Mouse (Mus musculus) central nervous system, embryonic 18 days (tissue): ENCODE measurements around the gene Platr17. TPM values are rescaled to one million over a fixed set of nuclear protein-coding genes. Genes with fewer than 3 reads are reported as not detected.

ENCODE experiments used
- polyA plus RNA-seq: library from polyadenylated mRNA; depleted of rRNA; stranded (reverse); fragments of >200 nt; gene quantifications from 2 replicates; pipeline ENCODE4 v1.2.3, GENCODE M21; 2012; rRNA removed

The Platr17 gene
- polyA plus RNA-seq: 0.21 and 0.24 TPM in 2 replicates

GRCm38 (mm10) chr17:33904835-33905234, at the start of gene Platr17:
Gene Platr17, plus strand, starts transcription at chr17:33905135.

DNA sequence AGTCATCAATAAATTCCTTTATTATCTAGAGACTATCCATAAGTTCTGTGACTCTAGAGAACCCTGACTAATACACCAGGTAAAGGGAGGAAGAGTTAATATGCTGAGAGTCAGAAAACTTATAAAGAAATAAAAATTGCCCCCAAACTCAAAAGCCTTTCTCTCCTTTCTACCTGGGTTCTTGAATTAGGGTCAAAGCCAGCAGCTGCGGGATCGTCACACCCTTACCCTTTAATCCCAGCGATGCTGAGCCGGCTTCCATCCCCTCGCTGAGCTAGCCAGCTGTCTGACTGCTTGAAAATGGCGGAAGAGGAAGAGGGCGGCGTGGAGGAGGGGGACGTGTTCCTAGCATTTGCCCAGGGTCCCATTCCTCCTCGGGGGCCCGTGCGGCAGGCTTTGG, 31.4 kb upstream of the Platr17 start, which contains the start of gene Gm7029:
Gm7029 (plus strand) TSS at position 301 of the 400 bp plus-strand sequence.

DNA sequence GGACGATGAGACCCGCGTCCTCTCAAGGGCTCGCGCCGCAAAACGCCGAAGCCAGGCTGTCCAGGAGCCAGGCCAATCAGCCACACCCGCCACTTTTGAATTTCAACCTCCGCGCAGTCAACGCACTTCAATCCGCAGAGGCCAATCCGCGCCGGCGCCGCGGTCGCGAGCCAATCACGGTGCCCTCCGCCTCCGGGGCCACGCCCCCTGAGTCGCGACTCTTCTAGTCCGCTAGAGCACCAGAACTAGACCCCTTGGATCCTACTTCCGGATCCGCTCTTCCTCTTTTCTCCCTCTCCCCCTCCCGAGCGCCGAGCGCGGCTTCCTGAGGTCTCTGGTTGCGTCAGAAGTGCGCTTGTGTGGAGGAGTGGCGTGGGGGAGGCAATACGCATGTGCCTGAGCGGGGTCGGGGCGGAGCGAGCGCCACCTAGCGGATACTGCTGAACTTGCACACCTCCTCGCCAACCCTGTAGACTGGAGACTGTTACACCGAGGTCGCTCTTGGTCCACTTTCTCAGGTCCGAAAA, 14.3 kb upstream of the Platr17 start, which contains the start of gene Kifc1:
Kifc1 (minus strand) TSS at position 129 of the 527 bp plus-strand sequence.

GRCm38 (mm10) chr17:33909077-33909868, 4.3 kb downstream of the Platr17 start, which contains the start of gene Daxx:
Gene Daxx, plus strand, starts transcription at chr17:33909414.

DNA sequence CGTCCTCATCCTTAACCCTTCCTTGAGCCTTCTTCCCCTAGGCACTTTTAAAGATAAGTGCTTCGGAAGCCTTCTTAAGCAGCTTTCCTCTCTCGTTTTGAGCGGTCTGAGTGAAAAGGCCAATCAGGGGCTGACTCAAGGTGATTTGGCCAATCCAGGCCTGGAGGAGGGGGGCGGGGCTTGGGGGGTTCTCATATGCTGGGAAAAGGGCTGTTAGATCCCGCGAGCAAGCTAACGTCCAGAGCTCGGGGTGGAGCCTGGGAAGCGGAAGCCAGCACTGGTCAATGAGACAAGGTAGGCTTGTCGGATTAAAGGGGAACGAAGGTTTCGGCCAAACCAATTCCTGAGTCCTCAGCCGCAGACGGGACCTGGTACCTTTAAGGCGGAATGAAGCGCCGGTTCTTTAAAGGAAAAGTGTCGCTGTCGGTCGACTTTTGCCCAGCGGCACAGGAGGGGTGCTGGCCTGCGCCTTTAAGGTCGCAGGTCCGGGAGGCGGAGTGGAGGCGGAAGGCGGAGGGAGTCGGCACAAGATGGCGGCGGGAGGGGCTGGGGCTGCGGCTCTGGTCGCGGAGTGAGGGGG, 10.8 kb downstream of the Platr17 start, which contains the start of the genes Tapbp and Zbtb22:
Tapbp (plus strand) TSS at position 229 of the 580 bp plus-strand sequence.
Zbtb22 (plus strand) TSS at position 234 of the 580 bp plus-strand sequence.

DNA sequence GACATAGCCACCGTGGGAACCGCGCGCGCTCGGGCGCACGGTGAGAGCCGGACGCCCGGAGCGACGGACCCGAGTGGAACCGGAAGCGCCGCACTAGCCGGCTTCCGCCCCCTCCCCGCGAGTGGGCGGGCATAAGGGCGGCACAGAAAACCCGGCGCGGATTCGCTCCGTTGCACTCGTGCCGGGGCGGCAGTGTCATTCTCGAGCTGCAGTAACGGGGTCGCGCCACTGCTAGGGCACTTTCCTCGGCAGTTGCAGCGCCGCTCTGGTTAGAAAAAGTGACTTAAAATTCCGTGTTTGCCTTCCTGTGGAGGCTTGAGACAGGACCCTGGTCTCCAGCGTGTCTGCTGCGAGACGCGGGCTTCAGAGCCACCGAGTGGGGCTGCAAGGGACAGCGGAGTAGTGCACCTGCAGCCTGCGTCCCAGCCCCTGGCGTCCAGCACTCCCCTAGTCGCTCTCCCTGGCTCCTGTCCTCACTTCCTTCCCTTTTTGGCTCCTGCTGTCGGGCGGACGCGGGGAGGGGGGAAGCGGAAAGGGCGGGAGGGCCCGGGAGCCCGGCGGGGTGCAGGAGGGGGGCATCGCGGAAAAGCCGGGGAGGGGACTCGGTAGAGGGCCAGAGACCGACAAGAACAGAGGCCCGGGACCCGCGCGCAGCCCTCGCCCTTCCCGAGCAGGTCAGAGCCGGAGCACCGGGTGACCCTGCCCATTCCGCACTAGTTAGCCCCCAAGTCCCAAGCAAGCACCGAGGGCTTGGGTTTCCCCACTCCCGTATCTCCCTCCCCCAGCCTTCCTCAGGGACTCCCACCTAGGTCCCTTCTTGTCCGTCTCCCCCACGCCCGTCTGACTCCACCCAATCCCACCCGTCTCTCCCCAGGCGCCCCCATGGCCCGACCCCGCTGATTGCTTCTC, 24.7 kb downstream of the Platr17 start, which contains the start of gene Rgl2:
Rgl2 (plus strand) TSS at position 173 of the 909 bp plus-strand sequence.

DNA sequence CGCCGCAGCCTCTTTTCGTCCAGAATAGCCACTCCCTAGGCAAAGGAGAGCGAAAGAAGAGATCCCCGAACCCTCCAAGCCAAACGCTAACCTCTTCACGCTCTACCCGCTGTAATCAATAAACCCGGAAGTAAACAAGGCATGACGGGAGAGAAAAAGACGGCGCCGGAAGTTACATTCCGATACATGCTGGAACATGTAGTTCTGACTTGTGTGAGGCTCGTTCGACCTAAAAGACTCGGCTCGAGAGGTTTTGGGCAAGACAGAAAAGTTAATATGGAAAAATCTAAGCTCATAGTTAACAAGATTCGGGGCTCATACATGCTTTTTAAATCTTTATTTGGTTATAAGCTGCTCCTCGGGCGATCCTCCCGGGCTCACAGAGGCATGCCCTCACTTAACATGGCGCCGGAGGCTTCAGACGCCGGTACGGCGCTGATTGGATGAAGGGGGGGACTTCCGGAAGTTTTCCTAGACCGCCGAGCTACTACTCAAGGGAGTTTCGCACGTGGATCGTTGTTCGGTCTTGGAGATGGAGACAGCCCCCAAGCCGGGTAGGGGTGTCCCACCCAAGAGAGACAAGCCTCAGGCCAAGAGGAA, 35.4 kb downstream of the Platr17 start, which contains the start of the genes Pfdn6 and Wdr46:
Pfdn6 (minus strand) TSS at position 138 of the 600 bp plus-strand sequence.
Wdr46 (plus strand) TSS at position 455 of the 600 bp plus-strand sequence.

GRCm38 (mm10) chr17:33951021-33951946, 46.3 kb downstream of the Platr17 start, which contains the start of gene B3galt4:
Gene B3galt4, minus strand, starts transcription at chr17:33951488.

DNA sequence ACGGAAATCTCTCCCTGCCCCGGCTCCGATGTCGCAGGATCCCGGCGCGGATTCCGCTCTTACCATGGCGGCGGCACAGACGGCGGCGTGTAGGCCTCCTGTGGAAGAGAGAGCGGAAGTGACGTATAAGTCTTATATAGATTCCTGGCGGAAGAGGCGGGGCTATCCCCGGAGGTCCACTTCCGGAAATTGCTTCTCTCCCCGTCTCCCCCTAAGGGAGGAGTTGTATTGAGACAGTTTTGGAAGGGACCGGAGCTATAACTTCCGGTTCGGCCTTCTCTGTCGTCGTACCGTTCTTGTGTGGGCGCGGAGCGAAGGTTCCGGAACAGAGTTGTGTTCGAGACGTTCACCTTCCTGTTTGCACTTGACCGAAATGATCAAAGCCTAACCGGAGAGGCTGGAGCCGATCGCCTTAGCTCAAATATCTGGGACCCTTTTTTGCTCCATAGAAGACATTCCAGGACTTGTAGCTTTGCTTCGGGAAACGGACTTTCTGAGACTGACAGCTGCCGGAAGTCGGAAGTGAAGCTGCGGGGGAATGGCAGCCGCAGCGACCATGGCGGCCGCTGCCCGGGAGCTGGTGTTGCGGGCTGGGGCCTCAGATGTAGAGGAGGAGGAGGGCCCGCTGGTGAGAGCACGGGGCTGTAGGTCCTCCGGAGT, 50.8 kb downstream of the Platr17 start, which contains the start of the genes Vps52 and Rps18:
Vps52 (plus strand) TSS at position 258 of the 660 bp plus-strand sequence.
Rps18 (minus strand) TSS at position 447 of the 660 bp plus-strand sequence.

Other genes with a start within 250 kb of the Platr17 start
- gene Hnrnpm, start 218.3 kb upstream of the Platr17 start, polyA plus RNA-seq: 178 and 186 TPM in 2 replicates
- 65.0 and 70.7 TPM in 2 replicates for gene March2, start 186.5 kb upstream of the Platr17 start, polyA plus RNA-seq
- 523 and 577 TPM in 2 replicates for gene Rab11b, start 144.6 kb upstream of the Platr17 start, polyA plus RNA-seq
- 7.9 and 9.8 TPM in 2 replicates for gene Angptl4, start 123.3 kb upstream of the Platr17 start, polyA plus RNA-seq
- 64.5 and 79.4 TPM in 2 replicates for gene Kank3, start 94.6 kb upstream of the Platr17 start, polyA plus RNA-seq
- gene Rps28, start 80.6 kb upstream of the Platr17 start, polyA plus RNA-seq: 1,131 and 1,306 TPM in 2 replicates
- gene Ndufa7, start 80.6 kb upstream of the Platr17 start, polyA plus RNA-seq: 333 and 341 TPM in 2 replicates
- gene Cd320, start 62.0 kb upstream of the Platr17 start, polyA plus RNA-seq: 29.8 and 36.6 TPM in 2 replicates
- gene Gm7029, start 31.3 kb upstream of the Platr17 start, polyA plus RNA-seq: not detected in 2 replicates
- 12.0 and 13.5 TPM in 2 replicates for gene Kifc1, start 14.5 kb upstream of the Platr17 start, polyA plus RNA-seq
- gene Daxx, start 4.3 kb downstream of the Platr17 start, polyA plus RNA-seq: 39.3 and 40.5 TPM in 2 replicates
- gene Tapbp, start 10.8 kb downstream of the Platr17 start, polyA plus RNA-seq: 14.7 and 16.0 TPM in 2 replicates
- 26.4 and 28.4 TPM in 2 replicates for gene Zbtb22, start 10.8 kb downstream of the Platr17 start, polyA plus RNA-seq
- 183 and 190 TPM in 2 replicates for gene Rgl2, start 24.4 kb downstream of the Platr17 start, polyA plus RNA-seq
- gene Pfdn6, start 35.2 kb downstream of the Platr17 start, polyA plus RNA-seq: 117 and 126 TPM in 2 replicates
- 20.5 and 22.2 TPM in 2 replicates for gene Wdr46, start 35.5 kb downstream of the Platr17 start, polyA plus RNA-seq
- 10.4 and 11.6 TPM in 2 replicates for gene B3galt4, start 46.4 kb downstream of the Platr17 start, polyA plus RNA-seq
- 58.2 and 62.1 TPM in 2 replicates for gene Vps52, start 50.7 kb downstream of the Platr17 start, polyA plus RNA-seq
- gene Rps18, start 50.9 kb downstream of the Platr17 start, polyA plus RNA-seq: 648 and 656 TPM in 2 replicates
- 24.0 and 24.8 TPM in 2 replicates for gene H2-K1, start 95.2 kb downstream of the Platr17 start, polyA plus RNA-seq
- gene Ring1, start 119.5 kb downstream of the Platr17 start, polyA plus RNA-seq: 48.8 and 51.4 TPM in 2 replicates
- 98.3 and 102 TPM in 2 replicates for gene H2-Ke6, start 122.9 kb downstream of the Platr17 start, polyA plus RNA-seq
- gene Slc39a7, start 126.5 kb downstream of the Platr17 start, polyA plus RNA-seq: 112 TPM in 2 replicates
- 82.1 and 83.7 TPM in 2 replicates for gene Rxrb, start 126.7 kb downstream of the Platr17 start, polyA plus RNA-seq
- gene Col11a2, start 134.3 kb downstream of the Platr17 start, polyA plus RNA-seq: 10.7 and 17.0 TPM in 2 replicates
- gene H2-Oa, start 187.2 kb downstream of the Platr17 start, polyA plus RNA-seq: 0.06 and 0.19 TPM in 2 replicates
- 15.7 and 16.4 TPM in 2 replicates for gene H2-DMa, start 214.4 kb downstream of the Platr17 start, polyA plus RNA-seq
- gene Brd2, start 217.5 kb downstream of the Platr17 start, polyA plus RNA-seq: 144 and 169 TPM in 2 replicates
- 0.63 and 1.0 TPM in 2 replicates for gene H2-DMb2, start 238.2 kb downstream of the Platr17 start, polyA plus RNA-seq
- 1.9 and 2.2 TPM in 2 replicates for gene H2-DMb1, start 247.9 kb downstream of the Platr17 start, polyA plus RNA-seq